In the genomic region with DNA sequence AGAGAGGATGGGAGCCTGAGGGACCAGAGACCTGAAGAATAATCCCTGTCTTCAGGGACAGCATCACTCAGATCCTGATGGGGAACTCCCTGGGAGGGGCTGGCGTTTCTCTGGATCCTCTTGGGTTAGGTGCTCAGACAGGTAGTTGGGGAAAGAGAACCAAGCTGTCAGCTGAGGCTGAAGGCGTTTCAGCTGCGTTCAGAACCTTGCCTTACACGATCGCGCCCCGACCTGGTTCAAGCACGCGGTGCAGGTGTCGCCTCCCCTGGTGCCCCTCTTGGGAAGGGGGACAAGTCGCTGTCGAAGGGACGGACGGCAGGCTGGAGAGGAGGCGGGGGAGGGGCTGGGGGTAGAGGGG, we compare ENCODE assay signal across 9 mouse cellular contexts. TPM values are rescaled to one million over a fixed set of nuclear protein-coding genes. Genes with fewer than 3 reads are reported as not detected.
DNase-seq lines count a peak whose midpoint lies in the region; ATAC-seq and TF ChIP-seq lines count a peak whose summit lies in the region.
"Had no signal": no experiment of that assay in that cellular context is flagged by ENCODE, and none has a peak within 500 bp of the region (broad histone marks: within the 10 kb centered on the region; RNA-seq: fewer than 3 reads in every experiment).

No protein-coding gene starts in this region.

- H3K4me2 ChIP-seq in heart, embryonic 15.5 days, result peak overlapping the region; percentile 95
- H3K4me2 ChIP-seq in hindbrain, embryonic 12.5 days (replicated peaks), result peak overlapping the region; percentile 79
- peak overlapping the region; percentile 76 for H3K4me2 ChIP-seq in midbrain, embryonic 13.5 days (replicated peaks)

- H3K27ac ChIP-seq in heart, embryonic 15.5 days, result no peak overlapping the region
- H3K27ac ChIP-seq in hindbrain, embryonic 12.5 days, result no peak overlapping the region
- H3K27ac ChIP-seq in midbrain, embryonic 13.5 days, result 0 out of 2 replicates have a peak overlapping the region, but pooled peaks have one; percentile 67

- TF ChIP-seq POLR2A in brain, embryonic 14.5 days (IDR thresholded peaks at IDR 0.05; ENCODE audit: borderline replicate concordance, extremely low read depth, insufficient read depth, insufficient read length, poor library complexity, severe bottlenecking), result no peak

- TF ChIP-seq CTCF in brain, embryonic 14.5 days (IDR thresholded peaks at IDR 0.05; ENCODE audit: borderline replicate concordance, extremely low read depth, insufficient read depth, insufficient read length), result 0 out of 2 replicates have a peak, but pooled peaks have one; percentile 12

- peaks cover 31% of the 10 kb centered on the region for H3K4me1 ChIP-seq in heart, embryonic 15.5 days (replicated peaks)
- peaks cover 21% of the 10 kb centered on the region for H3K4me1 ChIP-seq in hindbrain, embryonic 12.5 days
- H3K4me1 ChIP-seq in midbrain, embryonic 13.5 days (replicated peaks), result peaks cover 42% of the 10 kb centered on the region

- peaks cover 90% of the 10 kb centered on the region for H3K27me3 ChIP-seq in heart, embryonic 15.5 days
- H3K27me3 ChIP-seq in hindbrain, embryonic 12.5 days, result peaks cover 55% of the 10 kb centered on the region
- H3K27me3 ChIP-seq in midbrain, embryonic 13.5 days, result peaks cover 39% of the 10 kb centered on the region

- peak overlapping the region; percentile 58 for H3K4me3 ChIP-seq in heart, embryonic 15.5 days
- H3K4me3 ChIP-seq in hindbrain, embryonic 12.5 days, result peak overlapping the region; percentile 62
- H3K4me3 ChIP-seq in midbrain, embryonic 13.5 days (replicated peaks), result peak overlapping the region; percentile 71

- 0 out of 2 replicates have a peak overlapping the region, but pooled peaks have one; percentile 25 for H3K9ac ChIP-seq in heart, embryonic 15.5 days
- H3K9ac ChIP-seq in hindbrain, embryonic 12.5 days, result peak overlapping the region; percentile 70
- peak overlapping the region; percentile 77 for H3K9ac ChIP-seq in midbrain, embryonic 13.5 days (replicated peaks)

- DNase-seq in heart, adult 8-10 months (ENCODE audit: low spot score), result no peak
- DNase-seq in brain, embryonic 14.5 days (ENCODE audit: low read depth), result no peak
- no peak for DNase-seq in adrenal gland, adult 2 months
- no peak for DNase-seq in urinary bladder, postnatal 36 days (ENCODE audit: low spot score in 2 of 2)
- no peak for DNase-seq in kidney, adult 9 months

- WGBS in heart, embryonic 15.5 days, result 0% methylated on average over 10 of the region's 15 CpGs
- WGBS in hindbrain, embryonic 12.5 days, result 0% methylated on average over 15 of the region's 15 CpGs
- WGBS in midbrain, embryonic 13.5 days, result 0% methylated on average over 15 of the region's 15 CpGs

- no peak for ATAC-seq in heart, embryonic 15.5 days (replicated peaks; ENCODE audit: insufficient number of reproducible peaks, insufficient read depth, low FRiP score, low read depth)
- ATAC-seq in hindbrain, embryonic 12.5 days (ENCODE audit: low FRiP score), result peak; percentile 9; the same call in 1 of the 2 replicates
- peak; percentile 70 for ATAC-seq in midbrain, embryonic 13.5 days

- no peaks in the 10 kb centered on the region for H3K9me3 ChIP-seq in heart, embryonic 15.5 days (replicated peaks)
- H3K9me3 ChIP-seq in hindbrain, embryonic 12.5 days (replicated peaks), result no peaks in the 10 kb centered on the region
- no peaks in the 10 kb centered on the region for H3K9me3 ChIP-seq in midbrain, embryonic 13.5 days

- no peaks in the 10 kb centered on the region for H3K36me3 ChIP-seq in heart, embryonic 15.5 days
- H3K36me3 ChIP-seq in hindbrain, embryonic 12.5 days, result no peaks in the 10 kb centered on the region
- no peaks in the 10 kb centered on the region for H3K36me3 ChIP-seq in midbrain, embryonic 13.5 days

RNA-seq across cellular contexts. Expression of gene Tmem200c, which starts 10.2 kb away (rescaled TPM):
- polyA plus RNA-seq in heart, embryonic 15.5 days (2015; fragmentation: Nextera tagmentation; extraction: Ambion mirVana), result 0.06 and 0.24 TPM in 2 replicates
- total RNA-seq in heart, adult 8-10 months (2022), result under 1 TPM in 3 of 4 experiments, not detected in 1; 0.08 to 0.13 (median 0.09) TPM
- 3.2 and 4.6 TPM in 2 replicates for polyA plus RNA-seq in brain, embryonic 14.5 days (2012; rRNA removed)
- 3.5 TPM in 2 replicates for polyA plus RNA-seq in hindbrain, embryonic 12.5 days (2016; fragmentation: Nextera tagmentation; extraction: Ambion mirVana)
- 2.0 and 2.8 TPM in 2 replicates for polyA plus RNA-seq in midbrain, embryonic 13.5 days (2015; fragmentation: Nextera tagmentation; extraction: Ambion mirVana)
- total RNA-seq in adrenal gland, adult 2 months (2021), result 1 to 10 TPM in 1 of 2 experiments, under 1 TPM in 1; 0.32 to 1.9 TPM
- polyA plus RNA-seq in adrenal gland, adult 2 months (2012; rRNA removed), result 0.49 and 1.1 TPM in 2 replicates
- total RNA-seq: granulocyte monocyte progenitor cell, adult 5-6 weeks had no signal

Comparison
In these comparisons a context has a peak if more than half of its experiments do, and no peak if none do; other contexts are left out.
1. H3K9ac ChIP-seq: peak in every context shown above with its lines; median percentile 77 in midbrain, embryonic 13.5 days; 70 in hindbrain, embryonic 12.5 days; 25 in heart, embryonic 15.5 days.